Mouse (Mus musculus) embryo, embryonic 11 days (tissue): ENCODE measurements at regions not wholly inside any gene's neighbourhood (a gene's known extent, or its start where the extent isn't known, plus 50 kb on each side); places are given as distances from the start of the nearest gene placed in this dataset.

Experiments
- DNase-seq: peaks from one replicate; pipeline ENCODE4 v3.0.0-alpha.2; 2015

DNA sequence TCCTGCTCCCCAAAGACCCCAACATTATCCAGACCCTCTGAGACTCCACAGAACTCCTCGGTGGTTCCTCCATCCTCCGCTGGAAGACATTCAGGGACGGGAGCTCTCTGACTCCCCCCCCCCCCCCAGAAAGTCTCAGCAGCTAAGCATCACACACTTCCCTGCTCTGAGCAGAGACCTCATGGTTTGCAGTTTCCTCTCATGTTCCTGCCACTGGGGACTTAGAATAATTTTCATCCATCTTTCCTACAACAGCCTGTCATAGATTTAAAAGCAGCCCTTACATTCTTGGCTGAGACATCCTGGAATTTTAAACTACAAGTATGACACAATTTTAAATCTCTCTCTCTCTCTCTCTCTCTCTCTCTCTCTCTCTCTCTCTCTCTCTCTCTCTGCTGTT is 69.2 kb downstream of the Gpr65 start:
- DNase-seq: no peak

DNA sequence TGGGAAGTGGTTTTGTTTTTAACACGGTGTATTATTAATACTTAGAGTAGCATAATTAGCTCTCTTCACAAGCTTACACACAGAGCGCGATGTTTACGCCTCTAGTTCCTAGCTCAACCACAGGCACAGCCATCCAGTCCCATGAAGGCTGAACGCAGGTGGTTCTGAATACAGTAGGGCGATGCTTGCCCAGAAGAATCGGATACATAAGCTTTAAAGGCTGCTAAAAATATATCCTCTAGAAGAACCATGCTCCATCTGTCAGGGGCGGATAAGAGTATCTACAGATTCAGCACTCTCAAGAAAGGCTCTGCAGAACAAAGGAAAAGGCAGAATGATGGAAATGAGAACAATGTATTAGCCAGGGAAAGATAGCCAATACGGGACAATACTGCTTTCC is 71.1 kb downstream of the Gpr65 start:
- no peak for DNase-seq

DNA sequence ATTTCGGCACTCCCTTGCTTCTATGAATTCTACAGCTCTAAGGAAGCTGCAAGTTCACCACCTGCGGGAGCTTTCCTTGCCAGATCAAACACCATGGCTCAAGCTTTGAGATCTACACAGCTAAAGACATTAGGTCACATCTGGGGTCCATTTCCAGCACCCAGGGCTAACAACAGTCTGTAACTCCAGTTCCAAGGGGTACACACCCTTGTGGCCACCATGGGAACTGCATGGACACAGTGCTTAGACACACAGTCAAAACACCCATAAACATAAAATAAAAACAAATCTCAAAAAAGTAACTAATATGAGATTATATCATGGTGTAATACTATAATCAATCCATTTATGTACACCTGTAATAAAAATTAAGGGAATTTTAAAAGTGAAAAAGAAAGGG is 73.7 kb downstream of the Gpr65 start:
- peak; percentile 36 for DNase-seq

GRCm38 (mm10) chr12:98343653-98344052 is 75.2 kb downstream of the Gpr65 start:
- no peak for DNase-seq

- no peak for DNase-seq
Observed at GRCm38 (mm10) chr12:98347056-98347455, 78.6 kb downstream of the Gpr65 start.

GRCm38 (mm10) chr12:98347550-98348318 is 79.3 kb downstream of the Gpr65 start:
- DNase-seq: peak; percentile 55

DNA sequence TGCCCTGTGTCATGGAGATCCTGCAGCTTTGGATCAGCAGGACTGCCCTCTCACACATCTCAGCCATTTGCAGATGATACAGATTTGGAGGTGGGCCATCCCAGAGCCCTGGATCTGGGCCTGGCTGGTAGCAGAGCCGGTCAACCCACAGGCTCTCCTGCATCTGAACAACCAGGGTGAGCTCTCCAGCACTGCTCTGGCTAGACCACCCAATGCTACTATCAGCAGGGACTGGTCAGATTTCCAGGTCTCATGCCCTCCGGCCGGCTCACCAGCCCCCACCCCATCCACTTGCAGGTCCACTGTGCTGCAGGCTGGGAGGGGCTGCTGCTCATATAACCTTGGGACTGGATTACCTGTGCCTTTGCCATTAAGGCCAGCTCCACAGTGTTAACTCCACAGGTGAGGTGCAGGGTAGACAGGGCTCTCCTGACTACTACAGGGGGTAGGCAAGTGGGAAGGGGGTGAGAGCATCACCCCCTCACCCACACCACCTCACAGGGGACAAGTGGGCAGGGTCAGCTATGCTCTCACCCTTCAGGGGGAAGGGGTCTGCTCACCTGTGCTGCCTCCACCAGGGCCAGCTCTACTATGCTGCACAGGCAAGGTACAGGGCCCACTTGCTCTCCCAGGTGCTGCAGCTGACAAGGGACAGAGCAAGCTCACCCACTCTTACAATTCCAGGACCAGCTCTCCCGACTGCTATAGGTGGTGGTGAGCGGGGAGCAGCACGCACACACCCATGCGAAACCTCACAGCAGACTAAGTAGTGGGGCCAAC is 81.6 kb downstream of the Gpr65 start:
- no peak for DNase-seq

GRCm38 (mm10) chr12:98352401-98352800 is 84.0 kb downstream of the Gpr65 start:
- no peak for DNase-seq

- no peak for DNase-seq
Observed at GRCm38 (mm10) chr12:98354545-98354944, 86.1 kb downstream of the Gpr65 start.

- no peak for DNase-seq
Observed at GRCm38 (mm10) chr12:98367583-98367982, 99.1 kb downstream of the Gpr65 start.

- DNase-seq: no peak
Observed at GRCm38 (mm10) chr12:98370771-98371170, 102.3 kb downstream of the Gpr65 start.

- DNase-seq: no peak
Observed at GRCm38 (mm10) chr12:98375214-98375910, 106.9 kb downstream of the Gpr65 start.
